Mouse (Mus musculus) myocyte (in vitro differentiated cells): Measurements from ENCODE around the gene Swap70.

ENCODE experiments used
- MAX ChIP-seq: IDR thresholded peaks from one replicate; pipeline ENCODE4 v1.6.1; 2011; ENCODE audit warnings: low read depth, mild to moderate bottlenecking, control low read depth
- MYOD1 ChIP-seq, 3 experiments: IDR thresholded peaks; one replicate each; pipeline ENCODE4 v1.6.1; 2011; ENCODE audit warnings: control low read depth in 2 of 3, low read depth in 2 of 3, mild to moderate bottlenecking in 2 of 3, moderate library complexity in 1 of 3; ENCODE audit not compliant: insufficient read length in 2 of 3, control insufficient read depth in 1 of 3
- POLR2A ChIP-seq: IDR thresholded peaks from one replicate; pipeline ENCODE4 v1.6.1; 2011; ENCODE audit warnings: low read depth, mild to moderate bottlenecking, control low read depth, moderate library complexity; ENCODE audit not compliant: insufficient read length

- no peak for TF ChIP-seq MAX
- TF ChIP-seq POLR2A = no peak
- no peak for TF ChIP-seq MYOD1 (IDR thresholded peaks at IDR 0.05; ENCODE audit: control insufficient read depth in 1 of 3, insufficient read length in 2 of 3, low read depth in 2 of 3)
Observed at GRCm38 (mm10) chr7:110237451-110237836, 15.9 kb downstream of the Swap70 start.
